Mouse (Mus musculus) left cerebral cortex, adult 2 months (tissue): ENCODE results near the gene Prdm9. TPM values are rescaled to one million over a fixed set of nuclear protein-coding genes. Genes with fewer than 3 reads are reported as not detected.
"Not testable (repeated sequence)": the region's sequence is repeated elsewhere in the genome, so short reads cannot be mapped to it uniquely, and the experiment has no call there.

Source experiments
- DNase-seq, 2 experiments: peaks; one replicate each; pipeline ENCODE4 v3.0.0; 2021 to 2022; ENCODE audit warnings: low spot score in 2 of 2, mixed read lengths in 1 of 2; ENCODE audit errors: extremely low spot score in 1 of 2
- H3K27ac ChIP-seq: fragments of 200-600 bp; 2 replicates; pipeline ENCODE4 v1.8.1; 2022
- H3K4me3 ChIP-seq: fragments of 200-600 bp; 2 replicates; pipeline ENCODE4 v1.8.1; 2022
- CTCF ChIP-seq: fragments of 200-600 bp; IDR thresholded peaks from 2 replicates; pipeline ENCODE4 v1.8.1; 2022; ENCODE audit warnings: antibody characterized with exemption, mild to moderate bottlenecking, moderate library complexity
- intact Hi-C: fragments of 180-260 bp; cut with DNase I; formaldehyde crosslinking; loops from one replicate; pipeline ENCODE4 v1.15.1; 2025
- total RNA-seq, 2 experiments: library from RNA; stranded (reverse); gene quantifications; 2 replicates each; pipeline ENCODE4 v1.2.3; 2021

Prdm9 gene
- total RNA-seq, 2 experiments from 2014 or later, result 2.9 to 3.1 TPM

GRCm38 (mm10) chr17:15559946-15560345 is 4.2 kb downstream of the Prdm9 start:
- no peak for TF ChIP-seq CTCF

GRCm38 (mm10) chr17:15549713-15550112 is 14.4 kb downstream of the Prdm9 start:
- H3K27ac ChIP-seq, result no peak overlapping the region
- no peak for TF ChIP-seq CTCF
- no peak for DNase-seq
- intact Hi-C loops, result no loop called here
- H3K4me3 ChIP-seq, result no peak overlapping the region

More at GRCm38 (mm10) chr17:15559946-15560345, 4.2 kb downstream of the Prdm9 start:
- DNase-seq, result no peak
- no peak overlapping the region for H3K4me3 ChIP-seq
- H3K27ac ChIP-seq, result no peak overlapping the region
- intact Hi-C loops, result loop anchor here (10.0 kb wide), 1 partner anchor 145 kb away; the partner anchor contains the start of gene Chd1

GRCm38 (mm10) chr17:15546440-15546839 is 17.7 kb downstream of the Prdm9 start:
- H3K4me3 ChIP-seq, result no peak overlapping the region
- DNase-seq, result no peak
- no peak for TF ChIP-seq CTCF
- H3K27ac ChIP-seq, result no peak overlapping the region
- intact Hi-C loops, result no loop called here

- H3K27ac ChIP-seq, intact Hi-C loops, H3K4me3 ChIP-seq, DNase-seq: not testable (repeated sequence)
Observed at GRCm38 (mm10) chr17:15543868-15544267, 20.3 kb downstream of the Prdm9 start.

GRCm38 (mm10) chr17:15540309-15540708 is 23.8 kb downstream of the Prdm9 start:
- intact Hi-C loops, result no loop called here
- no peak for DNase-seq
- Histone ChIP-seq H3K4me3 (no peak overlapping the region), H3K27ac (no peak overlapping the region)
- no peak for TF ChIP-seq CTCF

- TF ChIP-seq CTCF, result no peak
- intact Hi-C loops, result no loop called here
- Histone ChIP-seq H3K4me3 (peak overlapping the region; percentile 42), H3K27ac (no peak overlapping the region)
- no peak for DNase-seq
Observed at GRCm38 (mm10) chr17:15536457-15536904, 27.7 kb downstream of the Prdm9 start.

- DNase-seq, result no peak
- peak overlapping the region; percentile 42 for H3K4me3 ChIP-seq
- no peak overlapping the region for H3K27ac ChIP-seq
- intact Hi-C loops, result no loop called here
- no peak for TF ChIP-seq CTCF
Observed at GRCm38 (mm10) chr17:15535943-15536342, 28.2 kb downstream of the Prdm9 start.

- Histone ChIP-seq H3K27ac (no peak overlapping the region), H3K4me3 (no peak overlapping the region)
- intact Hi-C loops, result no loop called here
- DNase-seq, result peak in 1 of 2 experiments; percentile 44
- TF ChIP-seq CTCF, result no peak
Observed at GRCm38 (mm10) chr17:15535162-15535800, 28.9 kb downstream of the Prdm9 start.

- Histone ChIP-seq H3K27ac (no peak overlapping the region), H3K4me3 (no peak overlapping the region)
- TF ChIP-seq CTCF, result peak; percentile 55
- intact Hi-C loops, result no loop called here
- DNase-seq, result peak; percentile 45
Observed at GRCm38 (mm10) chr17:15530141-15530540, 34.0 kb downstream of the Prdm9 start.

GRCm38 (mm10) chr17:15528887-15529286 is 35.3 kb downstream of the Prdm9 start:
- no peak overlapping the region for H3K4me3 ChIP-seq
- no peak for DNase-seq
- no peak overlapping the region for H3K27ac ChIP-seq
- no peak for TF ChIP-seq CTCF
- intact Hi-C loops, result loop anchor here (5.0 kb wide), 2 partner anchors 178 to 193 kb away; no protein-coding TSS in a partner anchor

GRCm38 (mm10) chr17:15527811-15528136 is 36.4 kb downstream of the Prdm9 start:
- no peak for DNase-seq
- Histone ChIP-seq H3K27ac (peak overlapping the region; percentile 70; the same call in 1 of the 2 replicates), H3K4me3 (peak overlapping the region; percentile 72)
- TF ChIP-seq CTCF, result no peak
- intact Hi-C loops, result loop anchor here (2.0 to 5.0 kb wide), 3 partner anchors 37 to 195 kb away; partner anchors contain the start of gene Prdm9

- peak within 1 kb of the TSS; percentile 70 for H3K27ac ChIP-seq
- peak; percentile 91 to 92 for DNase-seq
- intact Hi-C loops, result loop anchor here (2.0 to 5.0 kb wide), 3 partner anchors 38 to 195 kb away; partner anchors contain the start of gene Prdm9
- TF ChIP-seq CTCF, result peak; percentile 35
- H3K4me3 ChIP-seq, result peak within 1 kb of the TSS; percentile 72
Observed at GRCm38 (mm10) chr17:15526986-15527810, 37.0 kb downstream of the Prdm9 start, which contains the start of gene Pdcd2. Pdcd2 (minus strand) TSS chr17:15527301.
